Mouse (Mus musculus) liver, embryonic 11.5 days (tissue): ENCODE measurements around the gene Kansl1. TPM values are rescaled to one million over a fixed set of nuclear protein-coding genes. Genes with fewer than 3 reads are reported as not detected.
A peak's percentile ranks its signal among the peaks of the same experiment; 100 is the strongest.

ENCODE experiments used
- ATAC-seq: fragments of 200-750 bp; cut with Nextera tagmentation; replicated peaks from 2 replicates; pipeline ENCODE4 v1.8.0; 2017; ENCODE audit warnings: moderate number of reproducible peaks, mild to moderate bottlenecking, moderate TSS enrichment, moderate library complexity; ENCODE audit not compliant: low FRiP score
- DNase-seq: peaks from one replicate; pipeline ENCODE4 v3.0.0-alpha.2; 2017; ENCODE audit warnings: low spot score
- H3K27ac ChIP-seq: fragments of 300-500 bp; sonication (generic); 2 replicates; pipeline ENCODE4 v1.5.1; 2014; ENCODE audit warnings: mild to moderate bottlenecking, low read depth, low read length, control low read depth
- H3K27me3 ChIP-seq: fragments of 300-500 bp; sonication (generic); replicated peaks from 2 replicates; pipeline ENCODE4 v1.6.1; 2014; ENCODE audit warnings: low read length, mixed read lengths; ENCODE audit not compliant: control insufficient read depth, insufficient read depth
- H3K36me3 ChIP-seq: fragments of 300-500 bp; sonication (generic); 2 replicates; pipeline ENCODE4 v1.6.1; 2014; ENCODE audit warnings: mild to moderate bottlenecking, low read length, moderate library complexity, mixed read lengths; ENCODE audit not compliant: control insufficient read depth, insufficient read depth
- H3K4me1 ChIP-seq: fragments of 300-500 bp; sonication (generic); replicated peaks from 2 replicates; pipeline ENCODE4 v1.6.1; 2014; ENCODE audit warnings: low read length, mixed read lengths; ENCODE audit not compliant: control insufficient read depth, insufficient read depth
- H3K4me2 ChIP-seq: fragments of 300-500 bp; sonication (generic); 2 replicates; pipeline ENCODE4 v1.6.1; 2014; ENCODE audit warnings: mild to moderate bottlenecking, control low read depth, moderate library complexity
- H3K4me3 ChIP-seq: fragments of 300-500 bp; sonication (generic); 2 replicates; pipeline ENCODE4 v1.5.1; 2014; ENCODE audit warnings: low read depth, low read length, control low read depth
- H3K9ac ChIP-seq: fragments of 300-500 bp; sonication (generic); 2 replicates; pipeline ENCODE4 v1.6.1; 2014; ENCODE audit warnings: low read depth, low read length, control low read depth
- H3K9me3 ChIP-seq: fragments of 300-500 bp; sonication (generic); 2 replicates; pipeline ENCODE4 v1.6.1; 2016; ENCODE audit warnings: low read length, inconsistent platforms, mixed read lengths; ENCODE audit not compliant: control insufficient read depth
- WGBS: fragments of 180-500 bp; shearing (Covaris S2); extraction: QIAGEN DNeasy Blood & Tissue Kit; methylation state at CpG from one replicate; pipeline ENCODE4 v1.1.7; 2014; 5-methylcytosine and 5-hydroxymethylcytosine counted together
- polyA plus RNA-seq: library from polyadenylated mRNA; unstranded; fragments of >200 nt; fragmentation: Nextera tagmentation; extraction: Ambion mirVana; gene quantifications from 2 replicates; pipeline ENCODE4 v1.2.1, GENCODE M21; 2014

Gene Kansl1
- polyA plus RNA-seq, 1 experiment from 2014 or later, result 18.2 TPM

- H3K27me3 ChIP-seq, result no peaks in the 10 kb centered on the region
- no peaks in the 10 kb centered on the region for H3K36me3 ChIP-seq
- WGBS, result under 1% methylated on average over 78 of the region's 82 CpGs
- peak overlapping the region; percentile 100 for H3K27ac ChIP-seq
- DNase-seq (peak; percentile 93), ATAC-seq (peak; percentile 89)
- H3K4me2 ChIP-seq, result peak overlapping the region; percentile 88
- peaks cover 22% of the 10 kb centered on the region for H3K4me1 ChIP-seq
- no peaks in the 10 kb centered on the region for H3K9me3 ChIP-seq
- H3K9ac ChIP-seq, result peak overlapping the region; percentile 99
- peak overlapping the region; percentile 81 for H3K4me3 ChIP-seq
These were observed 26.1 kb downstream of the Kansl1 start for GRCm38 (mm10) chr11:104442333-104443136.

- DNase-seq (peak; percentile 82), ATAC-seq (peak; percentile 60)
- 1% methylated on average over 84 of the region's 92 CpGs for WGBS
- no peaks in the 10 kb centered on the region for H3K9me3 ChIP-seq
- H3K27ac ChIP-seq, result peak overlapping the region; percentile 100
- no peaks in the 10 kb centered on the region for H3K36me3 ChIP-seq
- H3K4me1 ChIP-seq, result peaks cover 24% of the 10 kb centered on the region
- peak overlapping the region; percentile 88 for H3K4me2 ChIP-seq
- no peaks in the 10 kb centered on the region for H3K27me3 ChIP-seq
- H3K4me3 ChIP-seq, result peak overlapping the region; percentile 81
- peak overlapping the region; percentile 99 for H3K9ac ChIP-seq
These were observed 27.0 kb downstream of the Kansl1 start for GRCm38 (mm10) chr11:104441475-104442332.

GRCm38 (mm10) chr11:104440521-104441474 lies 27.9 kb downstream of the Kansl1 start:
- DNase-seq (no peak), ATAC-seq (no peak)
- peak overlapping the region; percentile 81 for H3K4me3 ChIP-seq
- H3K4me1 ChIP-seq, result peaks cover 30% of the 10 kb centered on the region
- H3K9me3 ChIP-seq, result no peaks in the 10 kb centered on the region
- peak overlapping the region; percentile 100 for H3K27ac ChIP-seq
- WGBS, result under 1% methylated on average over 20 of the region's 20 CpGs
- no peaks in the 10 kb centered on the region for H3K36me3 ChIP-seq
- no peaks in the 10 kb centered on the region for H3K27me3 ChIP-seq
- peak overlapping the region; percentile 88 for H3K4me2 ChIP-seq
- peak overlapping the region; percentile 99 for H3K9ac ChIP-seq

GRCm38 (mm10) chr11:104439703-104440102 lies 29.0 kb downstream of the Kansl1 start:
- Histone ChIP-seq H3K27ac (no peak overlapping the region), H3K4me1 (peaks cover 37% of the 10 kb centered on the region), H3K27me3 (no peaks in the 10 kb centered on the region), H3K36me3 (no peaks in the 10 kb centered on the region), H3K9ac (no peak overlapping the region), H3K9me3 (no peaks in the 10 kb centered on the region), H3K4me3 (peak overlapping the region; percentile 34), H3K4me2 (peak overlapping the region; percentile 88)
- ATAC-seq (no peak), DNase-seq (no peak)
- 60% methylated on average over 2 of the region's 2 CpGs for WGBS

- H3K9ac ChIP-seq, result no peak overlapping the region
- no peaks in the 10 kb centered on the region for H3K36me3 ChIP-seq
- no peak for ATAC-seq
- H3K4me3 ChIP-seq, result no peak overlapping the region; the same call in 1 of the 2 replicates
- H3K4me1 ChIP-seq, result peaks cover 42% of the 10 kb centered on the region
- no peaks in the 10 kb centered on the region for H3K9me3 ChIP-seq
- no peak for DNase-seq
- peak overlapping the region; percentile 88 for H3K4me2 ChIP-seq
- no peaks in the 10 kb centered on the region for H3K27me3 ChIP-seq
- no peak overlapping the region for H3K27ac ChIP-seq
These were observed 30.2 kb downstream of the Kansl1 start for GRCm38 (mm10) chr11:104438450-104438849.

GRCm38 (mm10) chr11:104436394-104436954 lies 32.2 kb downstream of the Kansl1 start:
- no peak overlapping the region for H3K27ac ChIP-seq
- peak overlapping the region; percentile 35 for H3K4me2 ChIP-seq
- H3K4me1 ChIP-seq, result peaks cover 45% of the 10 kb centered on the region
- no peak overlapping the region for H3K9ac ChIP-seq
- ATAC-seq (no peak), DNase-seq (no peak)
- whole genome bisulfite sequencing, result 66% methylated on average over 2 of the region's 2 CpGs
- no peaks in the 10 kb centered on the region for H3K9me3 ChIP-seq
- H3K36me3 ChIP-seq, result no peaks in the 10 kb centered on the region
- H3K27me3 ChIP-seq, result no peaks in the 10 kb centered on the region
- no peak overlapping the region for H3K4me3 ChIP-seq

GRCm38 (mm10) chr11:104435753-104436152 lies 32.9 kb downstream of the Kansl1 start:
- H3K4me2 ChIP-seq, result peak overlapping the region; percentile 50
- no peak overlapping the region for H3K9ac ChIP-seq
- ATAC-seq (peak; percentile 55), DNase-seq (no peak)
- no peak overlapping the region for H3K4me3 ChIP-seq
- peaks cover 45% of the 10 kb centered on the region for H3K4me1 ChIP-seq
- no peaks in the 10 kb centered on the region for H3K27me3 ChIP-seq
- H3K9me3 ChIP-seq, result no peaks in the 10 kb centered on the region
- no peaks in the 10 kb centered on the region; the same call in 1 of the 2 replicates for H3K36me3 ChIP-seq
- H3K27ac ChIP-seq, result no peak overlapping the region

GRCm38 (mm10) chr11:104435141-104435540 lies 33.5 kb downstream of the Kansl1 start:
- 45% methylated on average over 1 of the region's 1 CpGs for WGBS
- Histone ChIP-seq H3K9me3 (no peaks in the 10 kb centered on the region), H3K27ac (no peak overlapping the region), H3K4me1 (peaks cover 45% of the 10 kb centered on the region), H3K27me3 (no peaks in the 10 kb centered on the region), H3K36me3 (no peaks in the 10 kb centered on the region; the same call in 1 of the 2 replicates), H3K4me2 (no peak overlapping the region), H3K4me3 (no peak overlapping the region), H3K9ac (no peak overlapping the region)
- no peak for DNase-seq
- no peak for ATAC-seq
